Mouse (Mus musculus): ENCODE results near the gene Msh4. TPM values are rescaled to one million over a fixed set of nuclear protein-coding genes. Genes with fewer than 3 reads are reported as not detected.
"Not testable (repeated sequence)": the region's sequence is repeated elsewhere in the genome, so short reads cannot be mapped to it uniquely, and the experiment has no call there.

The Msh4 gene
- total and polyA plus RNA-seq, 3 experiments = 0.15 to 0.50 TPM; not detected in 1

DNA sequence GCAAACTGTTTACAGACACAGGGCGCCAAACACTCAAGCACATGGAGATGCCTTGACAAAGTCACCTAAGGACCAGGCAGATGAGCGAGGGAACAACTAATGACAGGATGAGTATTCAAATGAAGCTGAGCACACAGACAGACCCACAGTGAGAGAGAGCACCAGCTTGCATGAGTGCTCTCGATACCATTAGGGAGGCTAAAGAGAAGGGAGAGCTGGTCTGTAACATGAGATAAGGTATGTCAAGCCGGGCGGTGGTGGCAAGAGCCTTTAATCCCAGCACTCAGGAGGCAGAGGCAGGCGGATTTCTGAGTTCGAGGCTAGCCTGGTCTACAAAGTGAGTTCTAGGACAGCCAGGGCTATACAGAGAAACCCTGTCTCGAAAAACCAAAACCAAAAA, 45.5 kb downstream of the Msh4 start:
- not testable (repeated sequence) for H3K9ac ChIP-seq (ENCODE audit: control insufficient read depth, low read depth, low read length, poor library complexity, severe bottlenecking); H3K27ac ChIP-seq (ENCODE audit: control insufficient read depth, low read depth, low read length); H3K4me3 ChIP-seq (ENCODE audit: control insufficient read depth in 1 of 2, insufficient read depth in 1 of 2, low read depth in 2 of 2, low read length in 2 of 2); H3K79me2 ChIP-seq (ENCODE audit: control insufficient read depth, insufficient read depth, low read length, poor library complexity); H3K4me1 ChIP-seq (ENCODE audit: control insufficient read depth in 1 of 2, insufficient read depth in 2 of 2, low read length in 2 of 2); H3K9me3 ChIP-seq (replicated peaks; ENCODE audit: insufficient read depth, low read length); DNase-seq (ENCODE audit: low read depth, low spot score); H3K27me3 ChIP-seq (ENCODE audit: control insufficient read depth in 1 of 2, insufficient read depth in 2 of 2, low read length in 2 of 2); H3K36me3 ChIP-seq (ENCODE audit: control insufficient read depth in 1 of 2, insufficient read depth in 2 of 2, low read length in 2 of 2)

GRCm38 (mm10) chr3:153858350-153859001, 47.5 kb downstream of the Msh4 start:
- Histone ChIP-seq H3K9ac (ENCODE audit: control insufficient read depth, low read depth, low read length, poor library complexity, severe bottlenecking) (no peak overlapping the region), H3K36me3 (ENCODE audit: control insufficient read depth in 1 of 2, insufficient read depth in 2 of 2, low read length in 2 of 2) (no peaks in the 10 kb centered on the region; a peak in 1 of 4 replicates), H3K27me3 (ENCODE audit: control insufficient read depth in 1 of 2, insufficient read depth in 2 of 2, low read length in 2 of 2) (no peaks in the 10 kb centered on the region), H3K79me2 (ENCODE audit: control insufficient read depth, insufficient read depth, low read length, poor library complexity) (no peaks in the 10 kb centered on the region), H3K27ac (ENCODE audit: control insufficient read depth, low read depth, low read length) (no peak overlapping the region), H3K4me3 (ENCODE audit: control insufficient read depth in 1 of 2, insufficient read depth in 1 of 2, low read depth in 2 of 2, low read length in 2 of 2) (no peak overlapping the region), H3K9me3 (replicated peaks; ENCODE audit: insufficient read depth, low read length) (no peaks in the 10 kb centered on the region), H3K4me1 (ENCODE audit: control insufficient read depth in 1 of 2, insufficient read depth in 2 of 2, low read length in 2 of 2) (no peaks in the 10 kb centered on the region; a peak in 1 of 4 replicates)
- DNase-seq (ENCODE audit: low read depth, low spot score) = no peak
- TF ChIP-seq USF2 (IDR thresholded peaks at IDR 0.05; ENCODE audit: borderline replicate concordance in 1 of 2, insufficient read depth in 1 of 2, low read depth in 1 of 2, low read length in 2 of 2) (no peak), CTCF (IDR thresholded peaks at IDR 0.05 in 2 of 3, conservative IDR thresholded peaks at IDR 0.05 in 1 of 3; ENCODE audit: control insufficient read depth in 1 of 3, insufficient read depth in 1 of 3, low read depth in 2 of 3, low read length in 3 of 3, poor library complexity in 1 of 3, severe bottlenecking in 1 of 3) (no peak), SMC3 (IDR thresholded peaks at IDR 0.05; ENCODE audit: low read depth, low read length) (no peak), POLR2AphosphoS2 (IDR thresholded peaks at IDR 0.05; ENCODE audit: low read length) (no peak), ETS1 (IDR thresholded peaks at IDR 0.05; ENCODE audit: low read depth, low read length) (no peak), MEF2A (IDR thresholded peaks at IDR 0.05; ENCODE audit: extremely low read depth, insufficient replicate concordance, low read depth, low read length, poor library complexity, severe bottlenecking) (no peak), BHLHE40 (IDR thresholded peaks at IDR 0.05; ENCODE audit: borderline replicate concordance, low read depth, low read length) (no peak), EP300 (IDR thresholded peaks at IDR 0.05; ENCODE audit: low read depth in 1 of 2, low read length in 2 of 2) (no peak), KAT2A (conservative IDR thresholded peaks at IDR 0.05; ENCODE audit: low read depth, low read length) (no peak)

DNA sequence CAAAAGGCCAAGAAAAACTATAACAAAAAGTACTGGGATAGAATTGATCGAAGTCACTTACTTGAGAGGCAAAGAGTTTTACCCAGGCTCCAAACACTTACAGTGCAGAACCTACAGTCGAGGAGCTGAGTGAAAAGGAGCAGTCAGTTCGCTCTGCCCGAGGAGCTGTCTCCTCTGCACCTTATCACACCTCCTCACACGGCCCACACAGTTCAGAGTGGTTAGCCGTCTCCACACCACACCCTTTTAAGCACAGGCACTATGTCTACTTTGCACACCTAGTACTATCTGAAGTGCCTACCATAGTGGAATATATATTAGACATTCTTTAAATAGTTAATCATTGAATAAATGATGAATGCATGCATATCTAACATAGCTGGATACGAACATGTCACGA, 53.7 kb downstream of the Msh4 start:
- peaks cover 24 to 30% of the 10 kb centered on the region in 2 experiments for H3K4me1 ChIP-seq (ENCODE audit: control insufficient read depth in 1 of 2, insufficient read depth in 2 of 2, low read length in 2 of 2)
- H3K9ac ChIP-seq (ENCODE audit: control insufficient read depth, low read depth, low read length, poor library complexity, severe bottlenecking) = peak overlapping the region; percentile 77
- H3K27ac ChIP-seq (ENCODE audit: control insufficient read depth, low read depth, low read length) = peak overlapping the region; percentile 86
- TF ChIP-seq RAD21 (IDR thresholded peaks at IDR 0.05; ENCODE audit: low read depth, low read length) = no peak
- TF ChIP-seq POLR2AphosphoS2 (IDR thresholded peaks at IDR 0.05; ENCODE audit: low read length) = peak; percentile 74
- peak; percentile 89 for TF ChIP-seq GATA1 (IDR thresholded peaks at IDR 0.05; ENCODE audit: low read depth, low read length)
- peak; percentile 51; the same call in 1 of the 2 replicates for TF ChIP-seq RCOR1 (IDR thresholded peaks at IDR 0.05; ENCODE audit: low read depth, low read length)
- TF ChIP-seq MAFK (IDR thresholded peaks at IDR 0.05; ENCODE audit: borderline replicate concordance, low read depth, low read length) = no peak
- TF ChIP-seq USF1 (IDR thresholded peaks at IDR 0.05; ENCODE audit: low read depth, low read length) = no peak
- TF ChIP-seq USF2 (IDR thresholded peaks at IDR 0.05; ENCODE audit: borderline replicate concordance in 1 of 2, insufficient read depth in 1 of 2, low read depth in 1 of 2, low read length in 2 of 2) = no peak
- TF ChIP-seq CTCF (IDR thresholded peaks at IDR 0.05 in 2 of 3, conservative IDR thresholded peaks at IDR 0.05 in 1 of 3; ENCODE audit: control insufficient read depth in 1 of 3, insufficient read depth in 1 of 3, low read depth in 2 of 3, low read length in 3 of 3, poor library complexity in 1 of 3, severe bottlenecking in 1 of 3) = no peak
- TF ChIP-seq MYB (IDR thresholded peaks at IDR 0.05; ENCODE audit: low read depth, low read length) = no peak
- no peak for TF ChIP-seq GABPA (IDR thresholded peaks at IDR 0.05; ENCODE audit: low read depth, low read length)
- peak; percentile 82 for TF ChIP-seq TCF12 (IDR thresholded peaks at IDR 0.05; ENCODE audit: low read depth, low read length)
- no peak for TF ChIP-seq E2F4 (IDR thresholded peaks at IDR 0.05; ENCODE audit: borderline replicate concordance, low read depth, low read length)
- peak; percentile 65; the same call in 1 of the 2 replicates for TF ChIP-seq MYC (IDR thresholded peaks at IDR 0.05; ENCODE audit: low read depth, low read length)
- TF ChIP-seq EP300 (IDR thresholded peaks at IDR 0.05; ENCODE audit: low read depth in 1 of 2, low read length in 2 of 2) = peak; percentile 88 to 90
- TF ChIP-seq MAZ (IDR thresholded peaks at IDR 0.05; ENCODE audit: low read depth, low read length) = no peak; the same call in 1 of the 2 replicates
- peak; percentile 63; the same call in 1 of the 2 replicates for TF ChIP-seq ETS1 (IDR thresholded peaks at IDR 0.05; ENCODE audit: low read depth, low read length)
- no peak for TF ChIP-seq JUND (IDR thresholded peaks at IDR 0.05; ENCODE audit: low read depth, low read length)
- TF ChIP-seq BHLHE40 (IDR thresholded peaks at IDR 0.05; ENCODE audit: borderline replicate concordance, low read depth, low read length) = no peak
- no peak for TF ChIP-seq KAT2A (conservative IDR thresholded peaks at IDR 0.05; ENCODE audit: low read depth, low read length)
- TF ChIP-seq CHD2 (IDR thresholded peaks at IDR 0.05; ENCODE audit: low read length) = no peak

More for the DNA sequence above, 53.7 kb downstream of the Msh4 start:
- peak; percentile 93 for DNase-seq (ENCODE audit: low read depth, low spot score)
- Histone ChIP-seq H3K36me3 (ENCODE audit: control insufficient read depth in 1 of 2, insufficient read depth in 2 of 2, low read length in 2 of 2) (peaks cover 0 to 35% of the 10 kb centered on the region in 2 experiments; a peak in 2 of 4 replicates), H3K4me3 (ENCODE audit: control insufficient read depth in 1 of 2, insufficient read depth in 1 of 2, low read depth in 2 of 2, low read length in 2 of 2) (peak overlapping the region in 1 of 2 experiments; percentile 47; a peak in 2 of 4 replicates), H3K9me3 (replicated peaks; ENCODE audit: insufficient read depth, low read length) (no peaks in the 10 kb centered on the region), H3K79me2 (ENCODE audit: control insufficient read depth, insufficient read depth, low read length, poor library complexity) (peaks cover 4% of the 10 kb centered on the region; the same call in 1 of the 2 replicates), H3K27me3 (ENCODE audit: control insufficient read depth in 1 of 2, insufficient read depth in 2 of 2, low read length in 2 of 2) (no peaks in the 10 kb centered on the region)
